Mouse (Mus musculus): ENCODE results near the gene Nol6.
"Not testable (repeated sequence)": the region's sequence is repeated elsewhere in the genome, so short reads cannot be mapped to it uniquely, and the experiment has no call there.

Gene Nol6

DNA sequence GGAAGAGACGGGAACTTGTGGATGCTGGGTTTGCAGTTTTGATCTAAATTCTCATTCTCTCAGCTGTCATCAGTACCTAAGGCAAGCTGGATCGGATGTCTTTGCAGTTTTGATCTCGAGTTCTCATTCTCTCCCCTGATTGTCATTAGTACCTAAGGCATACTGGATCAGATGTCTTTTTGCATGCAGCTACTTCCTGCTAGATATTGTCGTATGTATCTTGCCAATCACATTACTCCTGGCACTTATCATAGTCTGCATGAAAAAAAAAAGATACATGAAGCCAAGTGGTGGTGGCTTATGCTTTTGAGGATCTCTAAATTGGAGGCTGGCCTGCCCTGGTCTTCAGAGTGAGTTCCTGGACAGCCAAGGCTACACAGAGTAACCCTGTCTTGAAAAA, 39.4 kb downstream of the Nol6 start:
- DNase-seq (ENCODE audit: low read depth, low spot score), result no peak

GRCm38 (mm10) chr4:41082803-41083202, 41.5 kb downstream of the Nol6 start:
- DNase-seq (ENCODE audit: low read depth, low spot score), result not testable (repeated sequence)

DNA sequence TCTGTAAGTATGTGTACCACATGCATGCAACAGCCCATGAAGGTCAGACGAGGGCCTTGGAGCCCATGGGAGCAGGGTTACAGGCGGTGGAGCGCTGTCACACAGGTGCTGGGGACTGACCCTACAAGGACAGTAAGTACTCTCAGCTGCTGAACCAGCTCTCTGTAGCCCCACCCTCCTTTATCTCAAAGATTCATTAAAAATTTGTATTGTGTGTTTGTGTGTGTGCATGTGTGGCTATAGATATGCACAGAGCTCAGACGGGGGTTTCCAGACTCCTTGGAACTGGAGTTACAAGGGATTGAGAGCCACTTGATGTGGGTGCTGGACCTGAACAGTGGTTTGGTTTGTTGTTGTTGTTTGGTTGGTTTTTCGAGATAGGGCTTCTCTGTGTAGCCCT, 42.5 kb downstream of the Nol6 start:
- no peak for DNase-seq (ENCODE audit: low read depth, low spot score)

DNA sequence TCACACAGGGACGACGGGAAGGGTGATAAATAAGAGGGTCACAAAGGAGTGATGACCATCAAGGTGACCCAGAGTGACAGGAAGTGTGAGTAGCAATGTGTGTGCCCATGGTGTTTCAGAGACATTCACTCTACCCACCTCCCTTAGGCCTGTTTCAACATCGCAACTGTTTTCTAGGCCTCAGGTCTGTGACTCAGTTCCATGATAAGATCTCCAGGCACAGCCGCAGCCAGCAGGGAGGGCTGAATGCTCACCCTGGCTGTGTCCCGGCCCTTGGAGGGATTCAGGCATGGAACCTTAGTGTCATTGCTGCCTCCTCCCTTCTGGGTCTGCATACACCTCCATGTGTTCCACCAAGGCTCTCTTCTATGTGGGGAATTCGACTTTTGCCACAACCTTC, 45.5 kb downstream of the Nol6 start:
- DNase-seq (ENCODE audit: low read depth, low spot score), result no peak

- no peak for DNase-seq (ENCODE audit: low read depth, low spot score)
Observed at GRCm38 (mm10) chr4:41074461-41074860, 49.8 kb downstream of the Nol6 start.

- no peak for DNase-seq (ENCODE audit: low read depth, low spot score)
Observed at GRCm38 (mm10) chr4:41073008-41073817, 51.0 kb downstream of the Nol6 start.

DNA sequence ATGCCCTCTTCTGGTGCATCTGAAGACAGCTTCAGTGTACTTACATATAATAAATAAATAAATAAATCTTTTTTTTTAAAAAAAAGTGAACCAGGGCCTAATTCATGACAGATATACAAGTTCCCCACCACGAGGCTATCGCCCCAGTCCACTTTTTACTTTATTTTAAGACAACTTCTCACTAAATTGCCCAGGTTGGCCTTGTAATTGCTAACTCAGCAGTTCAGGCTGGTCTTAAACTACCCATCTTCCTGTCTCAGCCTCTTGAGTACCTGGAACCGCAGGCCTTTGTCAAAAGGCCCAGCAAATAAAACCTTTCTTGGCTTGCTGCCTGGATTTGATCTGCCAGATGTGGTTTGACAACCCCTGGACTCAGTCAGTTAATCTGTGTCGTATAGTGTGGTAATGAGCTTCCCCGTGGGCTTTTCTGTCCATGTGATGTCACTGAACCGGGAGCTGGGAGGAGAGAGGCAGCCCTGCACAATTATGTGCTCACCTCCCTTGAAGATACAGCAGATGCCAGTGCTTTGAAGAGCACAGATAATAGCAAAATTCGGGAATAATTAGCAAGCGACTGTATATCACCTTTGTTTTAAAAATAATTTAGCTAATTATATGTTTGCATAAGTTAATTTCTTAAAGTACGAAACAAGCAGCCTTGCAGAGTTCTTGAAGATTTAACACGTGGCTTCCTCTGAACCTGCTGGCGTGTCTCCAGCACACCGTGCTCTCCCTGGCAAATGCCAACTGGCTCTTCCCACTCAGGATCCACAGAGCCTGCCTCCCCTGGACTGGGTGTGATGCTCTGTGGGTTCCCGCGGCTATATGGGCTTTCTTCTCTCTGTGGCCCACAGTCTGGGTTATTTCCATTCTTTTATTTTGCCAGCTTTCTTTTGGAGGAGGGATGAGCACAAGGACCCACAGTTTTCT, 52.5 kb downstream of the Nol6 start:
- DNase-seq (ENCODE audit: low read depth, low spot score), result no peak

DNA sequence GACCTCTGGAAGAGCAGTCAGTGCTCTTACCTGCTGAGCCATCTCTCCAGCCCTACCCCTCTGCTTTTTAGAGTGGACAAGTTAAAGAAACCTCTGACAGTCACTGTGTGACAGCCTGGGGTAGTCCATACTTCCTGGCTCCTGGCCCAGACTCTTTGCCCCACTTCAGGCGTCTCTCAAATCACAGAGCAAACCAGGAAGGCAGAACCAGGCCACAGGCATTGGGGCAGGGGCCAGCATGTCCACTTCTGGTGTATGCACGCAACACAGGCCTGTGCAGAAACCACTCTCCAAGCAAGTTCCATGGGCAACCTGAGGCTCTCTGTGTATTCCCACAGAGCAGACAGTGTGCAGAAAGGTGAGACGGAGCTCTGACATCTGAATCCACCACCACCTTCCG, 59.1 kb downstream of the Nol6 start:
- DNase-seq (ENCODE audit: low read depth, low spot score), result no peak

Measured in ZHBTc4 (cell line).